Mouse (Mus musculus): ENCODE results near the gene Ucp2.

DNA sequence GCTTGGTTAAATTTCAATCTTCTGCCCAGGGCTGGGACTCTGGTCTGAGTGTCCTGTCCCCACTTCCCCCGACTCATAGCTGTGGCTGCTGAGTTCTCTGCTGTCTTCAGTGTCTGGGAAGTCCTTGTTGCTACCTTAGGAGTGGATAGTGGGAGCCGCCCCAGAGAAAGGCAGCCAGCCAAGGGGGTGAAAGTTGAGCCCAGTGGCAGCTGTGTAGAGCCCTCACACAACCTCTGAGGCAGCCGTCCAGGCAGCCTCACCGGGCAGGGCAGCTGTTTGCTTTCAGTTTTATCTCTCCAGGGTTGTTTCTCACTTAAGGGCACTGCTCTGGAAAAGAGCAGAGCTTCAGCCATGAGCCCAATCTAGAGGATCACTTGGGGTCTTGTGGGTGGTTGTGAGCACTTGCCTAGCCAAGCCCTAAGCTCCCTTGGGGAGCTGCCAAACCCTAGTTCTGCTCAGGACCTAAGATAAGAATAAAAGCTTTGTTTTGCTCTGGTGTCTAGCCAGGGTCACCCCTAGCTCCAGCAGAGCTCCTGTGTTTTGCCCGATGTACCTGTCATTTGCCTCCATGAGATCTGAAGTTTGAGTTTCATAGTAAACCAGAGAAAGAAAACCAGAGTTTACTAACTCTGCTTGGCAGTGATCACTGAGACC lies 27.4 kb upstream of the Ucp2 start:
- no peak for TF ChIP-seq CTCF (IDR thresholded peaks at IDR 0.05; ENCODE audit: low read depth, low read length)
- no peak for TF ChIP-seq POLR2A (IDR thresholded peaks at IDR 0.05; ENCODE audit: borderline replicate concordance, low read depth, low read length)

Measured in bone marrow macrophage, adult 2 months (primary cell).